Mouse (Mus musculus): Measurements from ENCODE around the gene LTO1. TPM values are rescaled to one million over a fixed set of nuclear protein-coding genes. Genes with fewer than 3 reads are reported as not detected.

The LTO1 gene
- polyA plus RNA-seq, 1 experiment, result 17.7 TPM

GRCm38 (mm10) chr7:144928889-144929210 lies 13.9 kb downstream of the LTO1 start:
- WGBS, result 69% methylated on average over 6 of the region's 6 CpGs
- DNase-seq, result no peak
- Histone ChIP-seq H3K4me1 (ENCODE audit: control insufficient read depth, insufficient read depth, low read length) (peaks cover 6% of the 10 kb centered on the region), H3K4me3 (replicated peaks; ENCODE audit: extremely low read depth, low read depth, low read length) (no peak overlapping the region)
- TF ChIP-seq POLR2A (IDR thresholded peaks at IDR 0.05; ENCODE audit: borderline replicate concordance, extremely low read depth, low read depth, low read length) (no peak), CTCF (IDR thresholded peaks at IDR 0.05; ENCODE audit: insufficient read depth, low read length) (no peak)

- peaks cover 6% of the 10 kb centered on the region for H3K4me1 ChIP-seq (ENCODE audit: control insufficient read depth, insufficient read depth, low read length)
- TF ChIP-seq CTCF (IDR thresholded peaks at IDR 0.05; ENCODE audit: insufficient read depth, low read length) (no peak), POLR2A (IDR thresholded peaks at IDR 0.05; ENCODE audit: borderline replicate concordance, extremely low read depth, low read depth, low read length) (no peak)
- no peak for DNase-seq
- WGBS, result 67% methylated on average over 8 of the region's 8 CpGs
- H3K4me3 ChIP-seq (replicated peaks; ENCODE audit: extremely low read depth, low read depth, low read length), result no peak overlapping the region
Measured at GRCm38 (mm10) chr7:144929506-144929905, 14.6 kb downstream of the LTO1 start.

- TF ChIP-seq CTCF (IDR thresholded peaks at IDR 0.05; ENCODE audit: insufficient read depth, low read length), result no peak
- TF ChIP-seq POLR2A (IDR thresholded peaks at IDR 0.05; ENCODE audit: borderline replicate concordance, extremely low read depth, low read depth, low read length), result no peak
- Histone ChIP-seq H3K4me1 (ENCODE audit: control insufficient read depth, insufficient read depth, low read length) (peaks cover 6% of the 10 kb centered on the region), H3K4me3 (replicated peaks; ENCODE audit: extremely low read depth, low read depth, low read length) (no peak overlapping the region)
- WGBS, result 70% methylated on average over 5 of the region's 5 CpGs
- no peak for DNase-seq
Measured at GRCm38 (mm10) chr7:144929931-144930330, 15.0 kb downstream of the LTO1 start.

GRCm38 (mm10) chr7:144931778-144932177 lies 16.9 kb downstream of the LTO1 start:
- TF ChIP-seq POLR2A (IDR thresholded peaks at IDR 0.05; ENCODE audit: borderline replicate concordance, extremely low read depth, low read depth, low read length) (no peak), CTCF (IDR thresholded peaks at IDR 0.05; ENCODE audit: insufficient read depth, low read length) (peak; percentile 50; the same call in 1 of the 2 replicates)
- no peak for DNase-seq
- WGBS, result 22% methylated on average over 3 of the region's 3 CpGs
- no peak overlapping the region for H3K4me3 ChIP-seq (replicated peaks; ENCODE audit: extremely low read depth, low read depth, low read length)
- H3K4me1 ChIP-seq (ENCODE audit: control insufficient read depth, insufficient read depth, low read length), result peaks cover 6% of the 10 kb centered on the region

GRCm38 (mm10) chr7:144932389-144932937 lies 17.6 kb downstream of the LTO1 start:
- Histone ChIP-seq H3K4me1 (ENCODE audit: control insufficient read depth, insufficient read depth, low read length) (peaks cover 4% of the 10 kb centered on the region), H3K4me3 (replicated peaks; ENCODE audit: extremely low read depth, low read depth, low read length) (no peak overlapping the region)
- DNase-seq, result no peak
- no peak for TF ChIP-seq POLR2A (IDR thresholded peaks at IDR 0.05; ENCODE audit: borderline replicate concordance, extremely low read depth, low read depth, low read length)
- TF ChIP-seq CTCF (IDR thresholded peaks at IDR 0.05; ENCODE audit: insufficient read depth, low read length), result no peak
- 59% methylated on average over 18 of the region's 18 CpGs for WGBS

- Histone ChIP-seq H3K4me3 (replicated peaks; ENCODE audit: extremely low read depth, low read depth, low read length) (no peak overlapping the region), H3K4me1 (ENCODE audit: control insufficient read depth, insufficient read depth, low read length) (no peaks in the 10 kb centered on the region)
- 74% methylated on average over 3 of the region's 3 CpGs for WGBS
- TF ChIP-seq CTCF (IDR thresholded peaks at IDR 0.05; ENCODE audit: insufficient read depth, low read length) (no peak), POLR2A (IDR thresholded peaks at IDR 0.05; ENCODE audit: borderline replicate concordance, extremely low read depth, low read depth, low read length) (no peak)
- no peak for DNase-seq
Measured at GRCm38 (mm10) chr7:144933336-144933735, 18.4 kb downstream of the LTO1 start.

GRCm38 (mm10) chr7:144933796-144934195 lies 18.9 kb downstream of the LTO1 start:
- H3K4me1 ChIP-seq (ENCODE audit: control insufficient read depth, insufficient read depth, low read length), result no peaks in the 10 kb centered on the region
- TF ChIP-seq POLR2A (IDR thresholded peaks at IDR 0.05; ENCODE audit: borderline replicate concordance, extremely low read depth, low read depth, low read length) (no peak), CTCF (IDR thresholded peaks at IDR 0.05; ENCODE audit: insufficient read depth, low read length) (no peak)
- no peak for DNase-seq
- no peak overlapping the region for H3K4me3 ChIP-seq (replicated peaks; ENCODE audit: extremely low read depth, low read depth, low read length)
- WGBS, result 78% methylated on average over 8 of the region's 8 CpGs

- DNase-seq, result no peak
- no peak for TF ChIP-seq CTCF (IDR thresholded peaks at IDR 0.05; ENCODE audit: insufficient read depth, low read length)
- TF ChIP-seq POLR2A (IDR thresholded peaks at IDR 0.05; ENCODE audit: borderline replicate concordance, extremely low read depth, low read depth, low read length), result no peak
- peaks cover under 1% of the 10 kb centered on the region; the same call in 1 of the 2 replicates for H3K4me1 ChIP-seq (ENCODE audit: control insufficient read depth, insufficient read depth, low read length)
- WGBS, result 76% methylated on average over 5 of the region's 5 CpGs
- H3K4me3 ChIP-seq (replicated peaks; ENCODE audit: extremely low read depth, low read depth, low read length), result no peak overlapping the region
Measured at GRCm38 (mm10) chr7:144934901-144935300, 20.0 kb downstream of the LTO1 start.

- WGBS, result 53% methylated on average over 5 of the region's 5 CpGs
- Histone ChIP-seq H3K4me3 (replicated peaks; ENCODE audit: extremely low read depth, low read depth, low read length) (no peak overlapping the region), H3K4me1 (ENCODE audit: control insufficient read depth, insufficient read depth, low read length) (peaks cover 3% of the 10 kb centered on the region)
- no peak for TF ChIP-seq POLR2A (IDR thresholded peaks at IDR 0.05; ENCODE audit: borderline replicate concordance, extremely low read depth, low read depth, low read length)
- peak; percentile 45 for TF ChIP-seq CTCF (IDR thresholded peaks at IDR 0.05; ENCODE audit: insufficient read depth, low read length)
- no peak for DNase-seq
Measured at GRCm38 (mm10) chr7:144935563-144935962, 20.7 kb downstream of the LTO1 start.

- 83% methylated on average over 4 of the region's 4 CpGs for WGBS
- DNase-seq, result no peak
Measured at GRCm38 (mm10) chr7:144936311-144936880, 21.5 kb downstream of the LTO1 start.

More at GRCm38 (mm10) chr7:144936311-144936880, 21.5 kb downstream of the LTO1 start:
- H3K4me3 ChIP-seq (replicated peaks; ENCODE audit: extremely low read depth, low read depth, low read length), result no peak overlapping the region
- TF ChIP-seq POLR2A (IDR thresholded peaks at IDR 0.05; ENCODE audit: borderline replicate concordance, extremely low read depth, low read depth, low read length) (no peak), CTCF (IDR thresholded peaks at IDR 0.05; ENCODE audit: insufficient read depth, low read length) (no peak)
- peaks cover 3% of the 10 kb centered on the region for H3K4me1 ChIP-seq (ENCODE audit: control insufficient read depth, insufficient read depth, low read length)

Measured in lung, adult 2 months (tissue).